ENCODE assay signal across 26 mouse cellular contexts in the genomic region with DNA sequence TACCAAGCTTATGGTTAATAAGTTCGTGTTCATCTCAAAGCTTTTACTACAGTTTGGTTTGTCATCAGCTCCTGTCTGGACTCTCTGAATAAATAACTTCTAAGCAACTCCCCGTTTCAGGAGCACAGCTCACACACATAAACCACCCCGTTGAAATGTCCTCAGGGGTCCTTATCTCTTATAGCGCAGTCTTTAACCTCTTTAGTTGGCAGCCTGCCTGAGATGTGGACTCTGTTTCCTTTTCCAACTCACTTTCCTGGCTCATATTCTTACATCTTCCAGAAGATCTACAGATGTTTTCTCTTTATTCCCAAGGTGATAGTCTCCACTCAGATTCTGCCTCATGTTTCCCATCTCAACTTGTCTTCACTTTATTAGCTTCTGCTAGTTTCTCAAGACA.
DNase-seq lines count a peak whose midpoint lies in the region; ATAC-seq and TF ChIP-seq lines count a peak whose summit lies in the region.
"Had no signal": no experiment of that assay in that cellular context is flagged by ENCODE, and none has a peak within 500 bp of the region (broad histone marks: within the 10 kb centered on the region; RNA-seq: fewer than 3 reads in every experiment).

No protein-coding gene starts in this region.

- H3K36me3 ChIP-seq in embryonic facial prominence, embryonic 14.5 days (ENCODE audit: control insufficient read depth, insufficient read depth, low read length) = no peaks in the 10 kb centered on the region
- peaks cover 9% of the 10 kb centered on the region; the same call in 1 of the 2 replicates for H3K36me3 ChIP-seq in embryonic facial prominence, embryonic 10.5 days (replicated peaks)
- H3K36me3 ChIP-seq in heart, embryonic 16.5 days (ENCODE audit: control insufficient read depth, insufficient read depth) = peaks cover 2% of the 10 kb centered on the region; the same call in 1 of the 2 replicates
- no peaks in the 10 kb centered on the region for H3K36me3 ChIP-seq in limb, embryonic 14.5 days (ENCODE audit: control insufficient read depth, insufficient read depth, low read length)
- no peaks in the 10 kb centered on the region for H3K36me3 ChIP-seq in limb, embryonic 10.5 days
- peaks cover 0 to 5% of the 10 kb centered on the region in 2 experiments; a peak in 1 of 4 replicates for H3K36me3 ChIP-seq in MEL (ENCODE audit: control insufficient read depth in 1 of 2, insufficient read depth in 2 of 2, low read length in 2 of 2)
- H3K36me3 ChIP-seq: embryonic facial prominence, embryonic 13.5 days; forebrain, embryonic 15.5 days had no signal

- no peak overlapping the region for H3K27ac ChIP-seq in embryonic facial prominence, embryonic 14.5 days (replicated peaks; ENCODE audit: low read depth, low read length)
- no peak overlapping the region for H3K27ac ChIP-seq in embryonic facial prominence, embryonic 10.5 days (replicated peaks)
- H3K27ac ChIP-seq in heart, embryonic 16.5 days (ENCODE audit: low read length) = no peak overlapping the region
- H3K27ac ChIP-seq in limb, embryonic 14.5 days (replicated peaks; ENCODE audit: low read depth, low read length) = no peak overlapping the region
- H3K27ac ChIP-seq in limb, embryonic 10.5 days = no peak overlapping the region
- no peak overlapping the region for H3K27ac ChIP-seq in MEL (ENCODE audit: control insufficient read depth, low read depth, low read length)
- H3K27ac ChIP-seq: embryonic facial prominence, embryonic 13.5 days; forebrain, embryonic 13.5 days; forebrain, embryonic 15.5 days had no signal

- no peak for TF ChIP-seq CTCF in MEL (IDR thresholded peaks at IDR 0.05 in 2 of 3, conservative IDR thresholded peaks at IDR 0.05 in 1 of 3; ENCODE audit: control insufficient read depth in 1 of 3, insufficient read depth in 1 of 3, low read depth in 2 of 3, low read length in 3 of 3, poor library complexity in 1 of 3, severe bottlenecking in 1 of 3)

- DNase-seq in embryonic facial prominence, embryonic 14.5 days (ENCODE audit: low spot score) = peak; percentile 55
- DNase-seq in embryonic facial prominence, embryonic 10.5 days (ENCODE audit: low spot score) = no peak
- no peak for DNase-seq in heart, adult 9 months (ENCODE audit: low spot score in 2 of 2)
- DNase-seq in limb, embryonic 14.5 days (ENCODE audit: low spot score) = peak; percentile 41
- DNase-seq in limb, embryonic 10.5 days (ENCODE audit: low spot score) = no peak
- peak; percentile 57 for DNase-seq in MEL (ENCODE audit: low read depth, low spot score)
- DNase-seq in testis, postnatal 14 days (ENCODE audit: low spot score) = no peak
- DNase-seq: adrenal gland, adult 8-10 months; adrenal gland, postnatal 14 days; adrenal gland, postnatal 36 days; B cell, adult 2 months; cerebellum, adult 11-12 months; cerebellum, adult 2 months; cerebellum, adult 9-10 months; cerebellum, postnatal 10 days; cerebellum, postnatal 25 days; forebrain, postnatal 0 days had no signal

- 71% methylated on average over 4 of the region's 4 CpGs for WGBS in embryonic facial prominence, embryonic 14.5 days
- WGBS in embryonic facial prominence, embryonic 10.5 days = 91% methylated on average over 4 of the region's 4 CpGs
- 27% methylated on average over 4 of the region's 4 CpGs for whole genome bisulfite sequencing in heart, embryonic 16.5 days
- 43% methylated on average over 4 of the region's 4 CpGs for WGBS in limb, embryonic 14.5 days
- 91% methylated on average over 4 of the region's 4 CpGs for WGBS in limb, embryonic 10.5 days

- no peak for TF ChIP-seq RAD21 in MEL (IDR thresholded peaks at IDR 0.05; ENCODE audit: low read depth, low read length)

- 0 out of 4 replicates have a peak, but pooled peaks of 1 of the 2 experiments have one; percentile 7 for TF ChIP-seq EP300 in MEL (IDR thresholded peaks at IDR 0.05; ENCODE audit: low read depth in 1 of 2, low read length in 2 of 2)

- H3K4me2 ChIP-seq in embryonic facial prominence, embryonic 14.5 days (ENCODE audit: low read depth, low read length) = no peak overlapping the region
- no peak overlapping the region for H3K4me2 ChIP-seq in heart, embryonic 16.5 days (ENCODE audit: low read depth, low read length)
- no peak overlapping the region for H3K4me2 ChIP-seq in limb, embryonic 14.5 days (replicated peaks; ENCODE audit: low read depth, low read length, severe bottlenecking)
- H3K4me2 ChIP-seq: embryonic facial prominence, embryonic 13.5 days; forebrain, embryonic 13.5 days; forebrain, embryonic 15.5 days had no signal

- no peak overlapping the region for H3K4me3 ChIP-seq in embryonic facial prominence, embryonic 14.5 days (ENCODE audit: low read depth, low read length)
- H3K4me3 ChIP-seq in embryonic facial prominence, embryonic 10.5 days = no peak overlapping the region
- no peak overlapping the region for H3K4me3 ChIP-seq in heart, embryonic 16.5 days (ENCODE audit: low read length)
- no peak overlapping the region for H3K4me3 ChIP-seq in limb, embryonic 14.5 days (replicated peaks; ENCODE audit: low read length)
- H3K4me3 ChIP-seq in limb, embryonic 10.5 days = no peak overlapping the region
- H3K4me3 ChIP-seq in MEL (ENCODE audit: control insufficient read depth in 1 of 2, insufficient read depth in 1 of 2, low read depth in 2 of 2, low read length in 2 of 2) = no peak overlapping the region
- H3K4me3 ChIP-seq: embryonic facial prominence, embryonic 13.5 days; forebrain, embryonic 13.5 days; forebrain, embryonic 15.5 days had no signal

- no peaks in the 10 kb centered on the region for H3K79me2 ChIP-seq in MEL (ENCODE audit: control insufficient read depth, insufficient read depth, low read length, poor library complexity)

- no peak overlapping the region for H3K9ac ChIP-seq in embryonic facial prominence, embryonic 14.5 days (ENCODE audit: low read depth, low read length)
- H3K9ac ChIP-seq in heart, embryonic 16.5 days (ENCODE audit: low read length) = no peak overlapping the region
- H3K9ac ChIP-seq in limb, embryonic 14.5 days (ENCODE audit: low read depth, low read length, severe bottlenecking) = no peak overlapping the region
- H3K9ac ChIP-seq in MEL (ENCODE audit: control insufficient read depth, low read depth, low read length, poor library complexity, severe bottlenecking) = no peak overlapping the region
- H3K9ac ChIP-seq: embryonic facial prominence, embryonic 13.5 days; forebrain, embryonic 13.5 days; forebrain, embryonic 15.5 days; forebrain, postnatal 0 days had no signal

- no peaks in the 10 kb centered on the region for H3K27me3 ChIP-seq in embryonic facial prominence, embryonic 14.5 days (replicated peaks; ENCODE audit: control insufficient read depth, insufficient read depth, low read length)
- no peaks in the 10 kb centered on the region for H3K27me3 ChIP-seq in embryonic facial prominence, embryonic 10.5 days (replicated peaks; ENCODE audit: low read depth, poor library complexity, severe bottlenecking)
- H3K27me3 ChIP-seq in heart, embryonic 16.5 days (ENCODE audit: control insufficient read depth, insufficient read depth, low read length) = no peaks in the 10 kb centered on the region
- H3K27me3 ChIP-seq in limb, embryonic 14.5 days (ENCODE audit: control insufficient read depth, insufficient read depth, low read length) = no peaks in the 10 kb centered on the region
- no peaks in the 10 kb centered on the region for H3K27me3 ChIP-seq in limb, embryonic 10.5 days (ENCODE audit: low read depth, poor library complexity, severe bottlenecking)
- no peaks in the 10 kb centered on the region for H3K27me3 ChIP-seq in MEL (ENCODE audit: control insufficient read depth in 1 of 2, insufficient read depth in 2 of 2, low read length in 2 of 2)
- H3K27me3 ChIP-seq: CH12.LX; embryonic facial prominence, embryonic 13.5 days; forebrain, embryonic 13.5 days; forebrain, embryonic 15.5 days; Patski had no signal

- no peaks in the 10 kb centered on the region for H3K9me3 ChIP-seq in embryonic facial prominence, embryonic 14.5 days (ENCODE audit: control insufficient read depth, low read length)
- no peaks in the 10 kb centered on the region for H3K9me3 ChIP-seq in embryonic facial prominence, embryonic 10.5 days
- H3K9me3 ChIP-seq in heart, embryonic 16.5 days (replicated peaks; ENCODE audit: control insufficient read depth, low read length) = no peaks in the 10 kb centered on the region
- H3K9me3 ChIP-seq in limb, embryonic 14.5 days (ENCODE audit: control insufficient read depth, low read length) = no peaks in the 10 kb centered on the region
- H3K9me3 ChIP-seq in limb, embryonic 10.5 days (replicated peaks) = no peaks in the 10 kb centered on the region
- no peaks in the 10 kb centered on the region for H3K9me3 ChIP-seq in MEL (replicated peaks; ENCODE audit: insufficient read depth, low read length)
- H3K9me3 ChIP-seq: embryonic facial prominence, embryonic 13.5 days; forebrain, embryonic 13.5 days; forebrain, embryonic 15.5 days; G1E had no signal

- TF ChIP-seq POLR2A in limb, embryonic 14.5 days (IDR thresholded peaks at IDR 0.05; ENCODE audit: borderline replicate concordance, extremely low read depth, insufficient read depth, insufficient read length) = no peak
- TF ChIP-seq POLR2A in MEL (IDR thresholded peaks at IDR 0.05; ENCODE audit: control insufficient read depth in 1 of 2, insufficient read depth in 1 of 2, low read depth in 1 of 2, low read length in 2 of 2, poor library complexity in 1 of 2) = no peak

- H3K4me1 ChIP-seq in embryonic facial prominence, embryonic 14.5 days (ENCODE audit: control insufficient read depth, insufficient read depth, low read length) = no peaks in the 10 kb centered on the region
- no peaks in the 10 kb centered on the region for H3K4me1 ChIP-seq in embryonic facial prominence, embryonic 10.5 days
- no peaks in the 10 kb centered on the region for H3K4me1 ChIP-seq in heart, embryonic 16.5 days (ENCODE audit: control insufficient read depth, insufficient read depth, low read length)
- peaks cover 3% of the 10 kb centered on the region; the same call in 1 of the 2 replicates for H3K4me1 ChIP-seq in limb, embryonic 14.5 days (ENCODE audit: control insufficient read depth, insufficient read depth, low read length)
- peaks cover 13% of the 10 kb centered on the region for H3K4me1 ChIP-seq in limb, embryonic 10.5 days
- no peaks in the 10 kb centered on the region for H3K4me1 ChIP-seq in MEL (ENCODE audit: control insufficient read depth in 1 of 2, insufficient read depth in 2 of 2, low read length in 2 of 2)
- H3K4me1 ChIP-seq: embryonic facial prominence, embryonic 13.5 days; forebrain, embryonic 13.5 days; forebrain, embryonic 15.5 days had no signal

- no peak for ATAC-seq in embryonic facial prominence, embryonic 14.5 days (ENCODE audit: low read depth)
- ATAC-seq in heart, embryonic 16.5 days (replicated peaks; ENCODE audit: extremely low read depth, insufficient read depth, low FRiP score) = 0 out of 2 replicates have a peak, but pooled peaks have one; percentile 45
- peak; percentile 47; the same call in 1 of the 2 replicates for ATAC-seq in limb, embryonic 14.5 days (ENCODE audit: low FRiP score, low read depth)
- ATAC-seq: activated CD4-positive, CD25-positive, alpha-beta regulatory T cell, adult 4 months; CD4-positive, CD25-positive, alpha-beta regulatory T cell, adult 4 months; forebrain, embryonic 13.5 days; forebrain, embryonic 15.5 days; forebrain, postnatal 0 days; Patski had no signal

TF ChIP-seq in MEL, 35 proteins besides CTCF, POLR2A, EP300 and RAD21 (continues in another document):
- TF ChIP-seq ETS1 (IDR thresholded peaks at IDR 0.05; ENCODE audit: low read depth, low read length) (no peak), ZNF384 (IDR thresholded peaks at IDR 0.05; ENCODE audit: low read depth, low read length) (no peak)

Comparison
In these comparisons a context has a peak if more than half of its experiments do, and no peak if none do; other contexts are left out.
1. DNase-seq: peak in embryonic facial prominence, embryonic 14.5 days (single experiment), limb, embryonic 14.5 days (single experiment) and MEL (single experiment); none in embryonic facial prominence, embryonic 10.5 days (single experiment), heart, adult 9 months (0 of 2), limb, embryonic 10.5 days (single experiment) and testis, postnatal 14 days (single experiment).